Mouse (Mus musculus) gastrocnemius, postnatal 14 days (tissue): ENCODE data around the gene Kcnip4. TPM values are rescaled to one million over a fixed set of nuclear protein-coding genes. Genes with fewer than 3 reads are reported as not detected.

ENCODE experiments used
- DNase-seq: peaks from one replicate; pipeline ENCODE4 v3.0.0; 2021; ENCODE audit warnings: mixed read lengths
- intact Hi-C: fragments of 180-260 bp; cut with DNase I; formaldehyde crosslinking; loops from one replicate; pipeline ENCODE4 v1.15.1; 2025; ENCODE audit warnings: low total_unique reads
- total RNA-seq, 2 experiments: library from RNA; stranded (reverse); gene quantifications; 2 replicates each; pipeline ENCODE4 v1.2.3; 2021

The Kcnip4 gene
- total RNA-seq, 2 experiments from 2014 or later: 0.27 to 0.31 TPM

GRCm38 (mm10) chr5:49271864-49272263 lies 252.8 kb downstream of the Kcnip4 start:
- no peak for DNase-seq
- intact Hi-C loops: no loop called here

- intact Hi-C loops: no loop called here
- no peak for DNase-seq
Measured at GRCm38 (mm10) chr5:49268807-49269206, 255.9 kb downstream of the Kcnip4 start.

GRCm38 (mm10) chr5:49259356-49259755 lies 265.4 kb downstream of the Kcnip4 start:
- intact Hi-C loops: no loop called here
- DNase-seq: no peak

GRCm38 (mm10) chr5:49256850-49257249 lies 267.9 kb downstream of the Kcnip4 start:
- intact Hi-C loops: no loop called here
- no peak for DNase-seq

- no peak for DNase-seq
- intact Hi-C loops: no loop called here
Measured at GRCm38 (mm10) chr5:49255983-49256382, 268.7 kb downstream of the Kcnip4 start.

- no peak for DNase-seq
Measured at GRCm38 (mm10) chr5:49247081-49247480, 277.6 kb downstream of the Kcnip4 start.

GRCm38 (mm10) chr5:49244414-49244813 lies 280.3 kb downstream of the Kcnip4 start:
- intact Hi-C loops: no loop called here

More at GRCm38 (mm10) chr5:49247081-49247480, 277.6 kb downstream of the Kcnip4 start:
- intact Hi-C loops: no loop called here

GRCm38 (mm10) chr5:49241708-49242107 lies 283.0 kb downstream of the Kcnip4 start:
- intact Hi-C loops: no loop called here
- DNase-seq: no peak

More at GRCm38 (mm10) chr5:49244414-49244813, 280.3 kb downstream of the Kcnip4 start:
- DNase-seq: no peak

GRCm38 (mm10) chr5:49201164-49201756 lies 323.4 kb downstream of the Kcnip4 start:
- intact Hi-C loops: no loop called here
- no peak for DNase-seq

GRCm38 (mm10) chr5:49188236-49188635 lies 336.5 kb downstream of the Kcnip4 start:
- no peak for DNase-seq
- intact Hi-C loops: no loop called here

GRCm38 (mm10) chr5:49150116-49150811 lies 374.4 kb downstream of the Kcnip4 start:
- DNase-seq: no peak
- intact Hi-C loops: no loop called here

- no peak for DNase-seq
- intact Hi-C loops: no loop called here
Measured at GRCm38 (mm10) chr5:49149684-49150083, 375.0 kb downstream of the Kcnip4 start.

GRCm38 (mm10) chr5:49095432-49095831 lies 429.3 kb downstream of the Kcnip4 start:
- intact Hi-C loops: no loop called here
- DNase-seq: no peak

- intact Hi-C loops: no loop called here
- DNase-seq: no peak
Measured at GRCm38 (mm10) chr5:49094945-49095344, 429.8 kb downstream of the Kcnip4 start.

- no peak for DNase-seq
- intact Hi-C loops: no loop called here
Measured at GRCm38 (mm10) chr5:49094306-49094705, 430.4 kb downstream of the Kcnip4 start.

- intact Hi-C loops: no loop called here
- DNase-seq: peak; percentile 48
Measured at GRCm38 (mm10) chr5:49090122-49090680, 434.5 kb downstream of the Kcnip4 start.

GRCm38 (mm10) chr5:49065646-49066045 lies 459.1 kb downstream of the Kcnip4 start:
- no peak for DNase-seq
- intact Hi-C loops: no loop called here

- DNase-seq: no peak
- intact Hi-C loops: no loop called here
Measured at GRCm38 (mm10) chr5:49058926-49059325, 465.8 kb downstream of the Kcnip4 start.

- DNase-seq: no peak
- intact Hi-C loops: no loop called here
Measured at GRCm38 (mm10) chr5:49057636-49058340, 466.9 kb downstream of the Kcnip4 start.

- intact Hi-C loops: no loop called here
- no peak for DNase-seq
Measured at GRCm38 (mm10) chr5:49047960-49048359, 476.7 kb downstream of the Kcnip4 start.
